Mouse (Mus musculus) heart, adult 9 months (tissue): ENCODE results near the gene Zfp169.
A peak's percentile ranks its signal among the peaks of the same experiment; 100 is the strongest.
"Not testable (repeated sequence)": the region's sequence is repeated elsewhere in the genome, so short reads cannot be mapped to it uniquely, and the experiment has no call there.

Experiments
- DNase-seq, 2 experiments: peaks; one replicate each; pipeline ENCODE4 v3.0.0; 2022; ENCODE audit warnings: low spot score in 2 of 2

Gene Zfp169

DNA sequence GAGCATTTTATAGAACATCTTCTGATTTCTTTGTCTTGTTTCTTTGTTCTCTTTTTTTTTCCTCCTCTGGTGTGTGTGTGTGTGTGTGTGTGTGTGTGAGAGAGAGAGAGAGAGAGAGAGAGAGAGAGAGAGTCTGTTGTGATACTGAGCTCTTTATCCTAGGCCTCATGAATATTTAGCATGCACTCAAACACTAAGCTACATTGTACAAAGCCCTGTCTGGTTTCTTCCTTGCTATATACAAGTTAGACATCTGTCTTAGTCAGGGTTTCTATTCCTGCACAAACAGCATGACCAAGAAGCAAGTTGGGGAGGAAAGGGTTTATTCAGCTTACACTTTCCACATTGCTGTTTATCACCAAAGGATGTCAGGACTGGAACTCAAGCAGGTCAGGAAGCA is 5.9 kb upstream of the Zfp169 start:
- not testable (repeated sequence) for DNase-seq

DNA sequence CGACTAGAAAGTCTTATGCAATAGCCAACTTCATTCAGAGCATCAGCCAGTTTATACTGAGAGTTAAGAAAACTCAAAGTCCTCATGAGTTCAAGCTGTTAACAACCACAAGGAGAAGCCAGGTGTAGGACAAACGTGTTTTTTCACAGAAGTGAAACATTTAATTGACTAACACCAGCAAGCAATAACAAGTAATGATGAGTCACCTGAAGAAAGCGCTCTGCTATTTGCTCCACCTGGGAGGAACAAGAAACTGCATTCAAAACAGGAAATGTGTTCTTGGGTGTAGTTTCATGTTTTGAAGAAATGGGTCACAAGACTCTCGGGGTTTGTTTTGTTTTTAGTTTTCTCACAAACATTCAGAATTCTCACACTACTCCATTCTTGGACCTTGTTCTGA is 2.6 kb upstream of the Zfp169 start:
- DNase-seq = no peak

DNA sequence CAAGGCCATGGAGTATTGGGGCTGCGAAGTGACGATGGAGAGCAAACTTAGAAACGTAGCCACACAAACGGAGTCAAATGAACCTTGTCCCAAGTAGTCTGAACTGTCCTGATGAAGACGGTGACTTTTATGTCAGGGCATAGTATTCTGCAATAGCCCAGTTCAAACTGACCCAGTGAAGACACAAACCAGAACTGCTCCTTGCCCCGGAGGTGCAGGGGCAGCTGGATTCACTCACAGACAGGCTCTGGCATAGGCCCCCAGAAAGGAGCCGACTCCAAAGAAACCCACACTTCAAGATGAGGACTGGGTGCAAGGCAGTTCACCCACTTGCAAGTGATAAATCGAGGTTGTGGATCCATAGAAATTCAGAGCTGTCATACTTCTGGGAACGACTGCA is 4.6 kb downstream of the Zfp169 start:
- no peak for DNase-seq

DNA sequence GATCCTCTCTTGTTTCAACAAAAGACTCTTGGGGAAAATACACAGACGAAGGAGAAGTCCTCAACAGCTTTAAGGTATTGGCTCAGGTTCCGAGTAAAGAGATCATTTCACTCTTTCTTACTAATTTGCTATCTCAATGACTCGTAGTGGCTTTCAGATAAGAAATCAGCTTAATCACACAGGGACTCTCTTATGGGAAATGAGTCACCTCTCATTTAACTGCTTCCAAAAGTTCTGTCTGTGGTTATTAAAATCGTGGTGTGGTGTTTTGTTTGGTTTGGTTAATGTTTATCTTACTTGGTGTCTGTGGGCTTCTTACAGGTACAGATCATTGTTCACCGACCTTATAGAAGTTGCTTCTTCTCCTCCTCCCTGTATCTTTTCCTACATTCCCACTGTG is 10.8 kb downstream of the Zfp169 start:
- no peak for DNase-seq

DNA sequence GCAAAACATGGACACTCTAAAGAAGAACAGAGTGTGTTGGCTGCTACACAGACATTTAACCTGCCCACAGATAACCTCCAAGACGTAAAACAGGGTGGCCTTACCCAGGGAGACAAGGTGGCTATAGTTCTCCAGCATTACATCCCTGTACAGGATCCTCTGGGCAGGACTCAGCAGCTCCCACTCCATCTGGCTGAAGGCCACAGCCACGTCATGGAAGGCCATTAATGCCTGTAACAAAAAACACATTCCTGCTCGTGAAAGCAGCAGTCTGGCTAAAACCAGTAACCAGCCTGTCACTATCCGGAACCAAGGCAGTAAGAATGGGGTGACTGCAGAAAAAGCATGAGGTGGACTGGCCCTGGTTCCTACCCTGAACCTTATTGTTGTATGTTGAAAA is 14.6 kb downstream of the Zfp169 start:
- DNase-seq = no peak

DNA sequence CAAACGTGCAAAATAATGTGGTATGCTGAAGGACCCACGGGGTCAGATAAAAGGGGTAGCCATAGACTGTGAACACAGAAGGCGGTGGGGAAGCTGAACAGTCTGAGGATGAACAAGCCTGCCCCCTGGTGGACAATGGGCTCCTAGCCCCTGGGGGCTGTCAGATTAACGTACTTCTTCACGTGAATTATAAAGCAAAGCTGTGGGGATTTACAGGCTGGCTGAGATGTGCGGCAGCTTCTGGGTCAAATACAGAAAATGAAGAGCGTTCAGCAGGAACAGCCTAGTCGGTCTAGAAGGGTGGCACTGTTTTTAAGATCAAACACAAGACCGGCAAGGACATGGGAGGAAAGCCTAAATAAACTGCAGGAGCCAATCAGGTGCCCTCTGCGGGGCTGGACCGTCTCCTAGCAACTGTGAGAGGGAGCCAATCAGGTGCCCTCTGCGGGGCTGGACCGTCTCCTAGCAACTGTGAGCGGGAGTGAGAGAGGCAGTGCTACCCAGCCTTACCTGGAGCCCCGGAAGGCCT is 15.5 kb downstream of the Zfp169 start:
- peak in 1 of 2 experiments; percentile 38 for DNase-seq

DNA sequence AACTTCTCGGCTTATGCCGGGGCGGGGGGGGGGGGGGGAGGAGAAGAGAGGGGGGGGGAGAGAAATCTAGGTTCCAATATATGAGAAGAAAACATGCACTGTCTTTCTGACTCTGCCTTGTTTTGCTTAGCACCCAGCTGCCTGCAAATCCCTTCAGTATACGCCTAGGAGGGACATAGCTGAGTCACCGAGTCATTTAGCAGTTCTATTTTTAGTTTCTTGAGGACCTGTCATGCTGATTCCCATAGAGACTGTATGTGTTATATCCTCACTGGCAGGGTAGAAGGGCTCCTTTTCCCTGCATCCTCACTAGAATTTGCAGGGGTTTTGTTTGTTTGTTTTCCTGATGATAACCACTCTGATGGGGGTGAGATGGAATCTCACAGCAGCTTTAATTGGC is 20.1 kb downstream of the Zfp169 start:
- DNase-seq = peak; percentile 27 to 60

DNA sequence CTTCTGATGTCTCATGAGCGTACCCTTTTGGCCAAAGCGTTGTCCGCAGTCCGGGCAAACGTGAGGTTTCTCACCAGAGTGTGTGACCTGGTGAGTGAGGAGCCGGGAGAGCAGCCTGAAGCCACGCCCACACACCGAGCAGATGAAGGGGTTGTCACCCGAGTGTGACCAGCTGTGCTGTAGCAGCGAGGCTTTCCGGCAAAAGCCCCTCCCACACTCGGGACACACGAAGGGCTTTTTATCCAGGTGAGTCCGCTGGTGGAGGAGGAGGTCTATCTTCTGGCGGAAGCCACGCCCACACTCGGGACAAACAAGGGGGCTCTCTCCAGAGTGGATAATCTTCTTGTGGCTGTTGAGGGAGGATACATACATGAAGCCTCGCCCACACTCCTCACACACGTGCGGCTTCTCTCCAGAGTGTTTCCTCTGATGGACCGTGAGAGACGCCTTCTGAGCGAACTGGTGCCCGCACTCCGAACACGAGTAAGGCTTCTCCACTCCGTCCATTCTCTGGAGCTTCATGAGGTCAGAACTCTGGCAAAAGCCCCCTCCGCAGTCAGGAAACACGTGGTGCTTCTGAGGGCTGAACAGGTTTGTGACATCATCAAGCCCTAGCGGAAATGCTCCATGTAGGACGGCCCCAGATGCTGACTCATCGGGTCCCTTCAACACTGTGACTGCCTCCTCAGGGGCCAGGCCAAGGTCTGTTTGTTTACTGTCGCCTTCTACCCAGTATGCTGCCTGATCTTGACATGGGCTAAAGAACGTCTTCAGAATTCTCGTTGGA is 22.7 kb downstream of the Zfp169 start:
- no peak for DNase-seq

DNA sequence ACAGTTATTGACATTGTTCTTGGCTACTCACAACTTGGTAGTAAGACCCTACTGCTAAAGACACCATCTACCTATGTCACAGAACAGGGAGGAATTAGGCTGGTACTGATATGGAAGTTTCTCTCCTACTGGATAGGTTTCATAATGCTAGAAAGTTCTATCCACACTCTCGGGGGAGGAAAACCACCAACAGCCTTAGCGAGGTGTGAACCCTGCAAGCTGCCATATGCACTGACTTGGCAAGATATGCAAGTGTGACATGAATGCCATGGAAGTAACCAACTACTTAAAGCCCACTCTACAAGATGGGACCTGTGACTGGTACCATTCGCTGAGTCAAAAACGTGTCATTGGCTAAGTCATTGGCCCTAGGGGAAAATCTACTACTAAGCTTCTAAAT is 29.6 kb downstream of the Zfp169 start:
- DNase-seq = no peak

DNA sequence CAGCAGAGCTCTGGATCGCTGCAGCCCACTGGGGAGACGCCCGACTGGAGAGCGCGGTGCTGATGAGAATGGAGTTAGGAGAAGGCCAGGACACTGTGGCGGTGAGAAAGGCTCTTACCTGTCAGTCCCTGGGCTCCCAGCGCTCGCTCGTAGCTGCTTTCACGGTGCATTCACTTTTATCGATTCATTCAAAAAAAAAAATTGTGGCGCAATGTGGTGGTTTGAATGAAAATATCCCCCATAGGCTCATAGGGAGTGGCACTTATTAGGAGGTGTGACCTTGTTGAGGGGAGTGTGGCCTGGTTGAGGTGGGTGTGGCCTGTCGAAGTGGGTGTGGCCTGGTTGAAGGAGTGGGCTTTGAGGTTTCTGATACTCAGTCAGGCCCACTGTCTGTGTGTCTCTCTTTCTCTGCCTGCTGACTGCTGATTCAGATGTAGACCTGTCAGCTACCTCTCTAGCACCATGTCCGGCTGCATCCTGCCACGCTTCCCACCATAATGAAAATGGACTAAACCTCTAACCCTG is 44.5 kb downstream of the Zfp169 start:
- no peak for DNase-seq

DNA sequence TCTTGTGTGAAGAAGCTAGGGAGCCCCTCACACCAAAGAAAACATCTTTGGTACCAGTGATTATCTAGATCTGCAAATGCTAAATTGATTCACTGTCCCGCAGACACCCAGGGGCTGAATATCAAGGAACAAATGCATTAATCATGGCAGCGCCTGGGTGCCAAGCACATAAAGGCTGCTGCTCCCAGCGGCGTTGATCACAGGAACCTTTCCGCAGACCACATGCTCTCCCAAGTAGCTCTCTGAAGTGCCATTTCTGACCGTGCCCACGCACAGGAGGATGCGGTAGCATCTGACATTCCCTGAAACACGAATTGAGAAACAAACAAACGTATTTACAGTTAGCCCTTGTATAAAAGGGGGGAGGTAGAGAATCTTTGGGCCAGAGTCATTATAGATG is 47.1 kb downstream of the Zfp169 start:
- DNase-seq = no peak

DNA sequence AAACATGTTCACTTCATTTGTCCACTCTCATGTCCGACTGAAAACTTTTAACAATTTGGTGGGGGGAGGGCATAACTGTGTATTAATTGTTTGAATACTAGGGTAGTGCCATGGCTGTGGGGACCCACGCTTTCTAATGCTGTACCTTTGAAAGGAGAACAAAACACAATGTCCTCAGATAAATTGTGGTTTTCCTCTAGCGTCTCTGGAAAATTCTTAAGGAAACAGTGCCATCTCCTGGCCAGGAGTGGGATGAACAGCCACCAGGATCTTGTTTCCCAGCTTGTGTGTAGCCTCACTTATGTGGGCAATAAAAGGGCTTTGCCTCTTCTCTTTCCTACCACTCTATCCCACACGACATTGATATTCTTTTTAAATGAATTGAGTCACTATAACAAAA is 49.1 kb downstream of the Zfp169 start:
- DNase-seq = peak; percentile 5 to 32

DNA sequence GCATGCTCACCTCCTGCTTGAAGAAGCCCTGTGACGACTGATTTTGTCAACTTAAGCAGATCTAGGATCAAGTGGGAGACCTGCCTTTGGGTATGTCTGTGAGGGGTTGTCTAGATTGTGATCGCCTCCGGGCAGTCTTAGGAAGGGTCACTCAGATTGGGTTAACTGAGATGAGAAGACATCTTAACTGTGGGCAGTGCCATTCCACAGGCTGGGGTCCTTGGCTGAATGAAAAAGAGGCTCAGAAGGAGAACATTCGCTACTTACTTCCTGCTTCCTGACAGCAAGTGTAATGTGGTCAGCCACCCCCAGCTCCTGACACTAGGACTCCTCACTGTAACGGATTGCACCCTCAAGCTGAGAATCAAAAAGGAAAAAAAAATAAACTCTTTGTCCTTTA is 54.0 kb downstream of the Zfp169 start:
- DNase-seq = no peak

DNA sequence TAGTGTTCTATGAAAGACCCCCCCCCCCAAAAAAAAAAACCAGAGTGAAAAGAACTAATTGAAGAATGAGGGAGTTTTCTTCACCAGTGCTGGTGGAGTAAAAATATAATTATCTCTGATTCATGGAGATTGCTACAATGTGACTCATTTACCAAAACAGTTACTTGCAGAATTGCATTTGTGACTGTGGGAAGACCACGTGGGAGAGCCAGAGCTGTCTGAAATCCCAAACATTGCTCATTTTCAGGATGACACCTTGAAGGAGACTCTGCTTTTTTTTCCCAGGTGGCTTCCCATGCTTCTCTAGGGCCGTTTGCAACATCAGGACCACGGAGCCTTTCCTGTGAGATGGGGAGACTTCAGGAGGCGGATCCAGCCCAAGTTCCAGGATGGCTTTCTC is 65.1 kb downstream of the Zfp169 start:
- no peak for DNase-seq

DNA sequence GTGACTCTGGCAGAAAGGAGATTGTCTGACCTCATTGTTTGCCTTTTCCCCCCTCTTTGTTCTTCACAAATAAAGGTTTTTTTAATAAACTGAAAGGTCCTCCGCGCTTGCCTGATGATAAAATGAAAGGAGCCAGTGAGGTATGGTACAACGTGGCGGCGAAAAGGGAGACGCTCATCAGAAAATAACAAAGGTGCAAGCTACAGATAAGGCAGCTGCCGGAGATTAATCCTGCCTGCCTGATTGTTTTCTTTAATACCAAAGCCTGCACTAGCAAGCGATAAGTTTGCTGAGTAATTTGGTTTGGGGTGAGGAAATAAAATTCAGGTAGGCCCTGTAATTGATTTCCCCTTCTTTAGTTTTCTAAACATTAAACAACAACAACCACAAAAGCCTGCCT is 69.3 kb downstream of the Zfp169 start:
- no peak for DNase-seq

DNA sequence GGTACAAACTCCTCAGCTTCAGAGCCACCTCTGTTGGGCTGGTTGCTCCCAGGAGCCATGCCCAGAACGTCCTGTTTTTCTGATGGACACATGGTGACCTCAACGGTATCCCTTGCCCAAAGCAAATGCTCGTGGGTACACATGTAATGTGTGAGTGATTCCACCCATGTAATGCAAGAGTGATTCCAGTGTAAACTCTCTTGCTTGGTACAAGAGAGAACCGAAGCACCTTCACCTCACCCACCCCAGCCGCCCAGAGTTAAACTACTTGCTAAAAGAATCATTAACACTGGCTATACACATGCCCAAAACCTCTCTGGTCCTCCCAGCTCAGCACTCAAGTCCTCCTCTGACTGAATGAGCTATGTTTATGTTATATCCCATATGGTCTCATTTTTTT is 74.9 kb downstream of the Zfp169 start:
- DNase-seq = no peak
